Mouse (Mus musculus) adrenal gland, postnatal 25 days (tissue): ENCODE measurements around the gene Atp5l. TPM values are rescaled to one million over a fixed set of nuclear protein-coding genes. Genes with fewer than 3 reads are reported as not detected.

Experiments used
- DNase-seq: peaks from one replicate; pipeline ENCODE4 v3.0.0; 2021; ENCODE audit warnings: mixed read lengths
- total RNA-seq: library from RNA; stranded (reverse); gene quantifications from 2 replicates; pipeline ENCODE4 v1.2.3, GENCODE M21; 2021

Atp5l gene
- total RNA-seq, 1 experiment from 2014 or later, result 529 TPM

GRCm38 (mm10) chr9:44892664-44893063 lies 27.9 kb downstream of the Atp5l start:
- no peak for DNase-seq

GRCm38 (mm10) chr9:44891210-44891609 lies 29.3 kb downstream of the Atp5l start:
- DNase-seq, result no peak

- DNase-seq, result no peak
Measured at GRCm38 (mm10) chr9:44890122-44890521, 30.4 kb downstream of the Atp5l start.

GRCm38 (mm10) chr9:44888114-44888624 lies 32.4 kb downstream of the Atp5l start:
- DNase-seq, result no peak

DNA sequence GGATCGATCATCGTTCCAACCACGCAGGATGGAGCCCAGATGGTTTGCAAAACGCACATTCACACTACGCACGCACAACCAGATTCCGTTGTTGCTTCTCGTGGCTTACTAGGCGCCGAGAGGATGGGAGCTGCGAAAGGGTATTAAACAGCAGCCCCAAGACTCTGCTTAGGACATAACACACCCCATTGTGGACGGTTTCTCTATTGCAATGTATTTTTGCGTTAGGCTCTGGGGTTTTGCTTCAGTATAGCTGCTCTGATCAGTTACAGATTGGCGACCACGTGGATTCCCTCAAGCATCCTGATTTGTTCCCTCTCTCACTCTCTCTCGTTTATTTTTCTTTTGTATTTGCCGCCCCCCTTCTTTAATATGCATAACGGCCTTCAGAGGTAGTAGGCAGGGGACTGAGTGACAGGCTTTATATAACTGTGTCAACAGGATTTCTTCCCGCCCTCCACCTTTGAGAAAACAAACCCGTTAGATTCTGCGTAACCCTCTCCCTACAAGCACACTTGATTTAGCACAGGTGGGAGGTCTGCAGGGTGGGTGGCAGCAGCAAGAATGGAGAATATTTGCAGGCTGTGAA lies 37.5 kb downstream of the Atp5l start:
- peak; percentile 5 for DNase-seq

DNA sequence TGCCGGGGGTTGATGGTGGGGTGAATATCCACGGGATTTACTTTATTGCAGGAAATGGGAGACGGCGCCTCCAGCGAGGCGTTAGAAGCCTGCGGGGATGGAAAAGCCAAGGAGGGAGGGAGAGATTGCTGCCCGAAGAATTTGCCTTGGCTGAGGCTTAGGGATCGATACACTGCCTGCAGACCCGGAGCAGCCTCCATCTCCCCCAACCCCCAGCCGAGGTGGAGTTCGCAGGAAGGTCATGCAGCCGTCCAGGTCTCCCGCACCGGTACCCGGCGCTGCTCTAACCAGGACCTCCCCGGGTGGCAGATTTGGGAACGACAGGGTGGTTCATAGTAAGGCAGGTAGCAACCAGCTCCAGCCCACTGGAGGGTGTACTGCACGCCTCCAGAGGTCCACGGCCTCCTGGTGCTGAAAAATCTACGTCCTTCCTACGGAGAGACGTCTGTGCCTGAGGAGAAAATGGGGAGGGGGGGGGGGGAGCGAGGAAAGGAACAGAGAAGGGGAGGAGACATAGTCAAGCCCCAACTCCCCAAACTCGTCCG lies 38.0 kb downstream of the Atp5l start:
- peak; percentile 24 for DNase-seq

- DNase-seq, result peak; percentile 79
Measured at GRCm38 (mm10) chr9:44881941-44882435, 38.6 kb downstream of the Atp5l start.

- peak; percentile 99 for DNase-seq
Measured at GRCm38 (mm10) chr9:44881221-44881871, 39.2 kb downstream of the Atp5l start, which contains the start of gene Kmt2a. Kmt2a (minus strand) TSS chr9:44881296.

DNA sequence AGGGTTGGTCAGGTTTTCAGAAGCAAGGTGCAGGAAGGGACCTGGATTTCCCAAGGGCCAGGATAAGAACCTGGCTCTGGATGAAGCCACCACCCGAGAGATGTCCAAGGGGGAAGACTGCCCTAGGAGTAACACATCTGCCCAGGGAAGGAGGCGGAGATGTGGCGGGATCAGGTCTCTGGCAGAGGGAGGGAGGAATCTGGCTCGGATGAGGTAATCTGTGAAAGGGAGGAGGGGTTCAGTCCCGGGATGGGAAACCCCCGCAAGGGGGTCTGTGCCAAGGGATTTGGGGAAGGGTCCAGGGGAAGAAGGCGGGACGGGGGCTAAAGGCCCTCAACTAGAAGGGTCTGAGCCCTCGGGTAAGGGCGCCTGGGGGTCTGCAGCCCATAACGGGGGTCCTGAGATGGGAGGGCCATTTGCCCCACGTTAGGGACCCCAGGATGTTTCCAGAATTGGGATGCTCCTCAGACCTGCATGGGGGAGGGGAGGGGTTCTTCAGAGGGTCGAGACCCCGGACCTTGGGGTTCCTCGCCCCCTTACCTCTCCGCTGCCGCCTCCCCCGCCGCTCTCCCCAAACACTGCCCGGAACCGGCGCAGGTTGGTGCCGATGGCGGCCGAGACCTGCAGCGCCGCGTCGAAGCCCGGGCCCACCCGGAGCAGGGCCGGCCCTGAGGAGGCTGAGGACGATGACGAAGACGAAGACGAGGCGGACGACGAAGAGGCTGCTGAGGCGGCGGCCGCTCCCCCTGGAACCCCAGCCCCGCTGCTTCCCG lies 40.0 kb downstream of the Atp5l start:
- peak; percentile 24 for DNase-seq

- DNase-seq, result peak; percentile 6
Measured at GRCm38 (mm10) chr9:44879694-44880271, 40.8 kb downstream of the Atp5l start.

DNA sequence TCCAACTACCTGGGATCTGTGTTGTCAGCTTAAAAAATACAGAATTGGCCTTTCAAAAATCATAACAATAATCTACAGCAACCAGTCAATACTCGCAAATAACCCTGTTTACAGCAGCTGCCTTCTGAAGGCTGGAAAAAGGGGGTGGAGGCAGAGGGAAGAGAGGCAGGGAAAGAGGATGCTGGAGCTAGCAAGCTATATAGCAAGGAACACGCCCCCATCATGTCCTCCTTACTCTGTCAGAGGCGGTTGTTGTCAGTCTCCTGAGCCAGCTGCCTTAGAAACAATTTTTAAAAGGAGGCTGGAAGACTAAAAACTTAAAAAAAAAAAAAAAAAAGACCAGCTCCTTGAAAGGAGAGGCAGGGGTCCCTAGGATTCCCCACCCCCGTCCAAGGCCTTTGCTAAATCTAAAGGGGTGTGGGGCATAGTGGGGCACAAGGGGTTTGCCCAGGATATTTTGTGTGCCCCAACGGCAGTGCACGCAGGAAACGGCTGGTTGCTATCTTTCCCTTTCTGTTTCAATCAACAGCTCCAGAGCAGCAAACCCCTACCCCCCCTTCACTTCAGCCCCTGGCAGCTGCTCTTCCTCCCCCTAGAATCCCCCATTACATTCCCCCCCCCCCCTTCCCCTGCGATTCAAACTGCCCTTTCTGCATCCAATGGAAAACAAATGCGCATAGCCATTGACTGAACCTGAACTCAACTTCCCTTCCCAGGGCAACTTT lies 41.6 kb downstream of the Atp5l start:
- no peak for DNase-seq

- DNase-seq, result no peak
Measured at GRCm38 (mm10) chr9:44877686-44878085, 42.9 kb downstream of the Atp5l start.

- peak; percentile 65 for DNase-seq
Measured at GRCm38 (mm10) chr9:44875476-44875875, 45.1 kb downstream of the Atp5l start.

DNA sequence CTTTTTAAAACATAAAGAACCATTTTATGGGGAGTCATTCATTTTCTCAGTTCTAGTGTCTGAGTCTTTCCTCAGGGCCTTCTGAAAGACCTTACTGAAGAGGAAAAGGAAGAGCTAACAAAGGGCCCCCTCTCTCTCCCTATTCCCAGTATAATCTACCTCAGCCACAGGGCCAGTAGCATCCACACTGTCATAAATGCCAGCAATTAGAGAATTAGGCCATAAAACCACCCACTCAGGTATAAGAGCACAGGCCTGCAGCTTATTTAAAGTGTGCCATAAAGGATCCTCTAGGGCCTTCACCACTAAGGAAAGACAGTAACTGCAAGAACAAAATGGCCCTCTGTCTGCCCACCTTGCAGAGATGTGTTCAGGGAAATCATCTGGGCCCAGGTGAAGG lies 46.3 kb downstream of the Atp5l start:
- DNase-seq, result no peak

DNA sequence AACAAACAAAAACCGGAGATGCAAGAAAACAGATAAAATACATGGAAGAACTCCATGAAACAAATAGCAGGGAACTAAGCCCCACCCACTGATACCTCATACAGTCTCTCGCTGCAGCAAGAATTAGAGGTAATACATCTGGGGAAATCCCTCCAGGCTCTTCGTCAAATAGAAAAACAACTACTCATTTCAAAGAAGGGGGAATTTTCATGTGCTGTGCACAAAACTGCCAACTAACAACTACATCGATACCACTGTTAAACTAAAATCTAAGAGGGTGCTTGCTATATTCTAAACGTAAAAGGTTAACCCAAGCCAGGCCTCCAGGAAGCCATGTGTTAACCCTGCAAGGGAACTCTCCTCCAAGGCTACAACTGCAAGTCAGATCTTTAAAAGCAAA lies 46.9 kb downstream of the Atp5l start:
- DNase-seq, result no peak

DNA sequence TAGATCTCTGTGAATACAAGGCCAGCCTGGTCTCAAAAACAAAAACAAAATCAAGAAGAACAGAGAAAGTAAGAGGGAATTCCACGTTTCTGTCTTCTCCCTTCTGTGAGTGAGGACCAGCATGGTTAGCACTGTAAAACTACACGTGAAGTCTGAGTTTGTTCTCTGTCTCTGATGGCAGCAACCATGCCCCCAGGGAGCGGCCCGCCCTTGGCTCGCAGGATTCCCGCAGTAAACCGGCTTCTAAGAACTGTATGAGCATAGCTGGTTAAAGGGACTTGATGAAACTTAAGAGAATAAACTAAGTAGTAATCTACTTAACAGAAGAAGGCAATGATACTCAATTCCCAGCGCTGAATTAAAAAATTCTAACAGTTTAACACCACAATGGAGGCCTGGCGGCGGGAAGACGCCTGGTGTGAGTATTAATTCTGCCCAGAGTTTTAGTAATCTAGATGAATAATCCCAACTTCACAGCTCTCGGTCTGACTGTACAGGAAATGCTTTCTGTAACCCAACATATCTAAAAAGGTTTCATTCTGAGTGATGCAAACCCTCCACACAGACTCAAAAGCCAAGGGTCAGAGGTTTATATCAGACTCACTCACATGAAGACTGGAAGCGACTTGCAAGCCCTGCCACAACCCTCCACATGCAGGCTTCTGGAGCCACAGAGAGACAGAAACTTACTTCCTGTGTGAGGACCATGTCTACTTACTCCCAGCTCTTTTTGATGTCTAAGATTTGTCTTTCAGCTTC lies 52.0 kb downstream of the Atp5l start:
- peak; percentile 19 for DNase-seq

DNA sequence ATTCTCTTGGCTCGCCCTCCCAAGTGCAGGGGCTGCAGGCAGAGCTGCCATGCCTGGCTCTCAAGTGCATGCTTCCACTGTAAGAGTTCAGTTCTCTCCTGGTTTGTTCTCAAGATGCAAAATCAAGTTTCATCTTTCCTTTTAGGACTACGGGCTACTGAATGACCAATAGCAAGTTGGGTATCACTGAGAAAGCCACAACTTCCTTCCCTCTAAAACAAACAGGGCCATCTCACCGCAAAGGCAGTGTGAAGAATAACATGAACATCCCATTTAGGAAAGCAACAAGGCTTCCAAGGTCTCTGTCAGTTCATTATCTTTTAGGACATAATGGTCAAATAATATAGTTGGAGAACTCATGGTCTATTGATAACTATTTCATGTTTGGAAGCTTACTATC lies 52.9 kb downstream of the Atp5l start:
- no peak for DNase-seq

GRCm38 (mm10) chr9:44866501-44867240 lies 53.9 kb downstream of the Atp5l start:
- no peak for DNase-seq
